Mouse (Mus musculus) thymus, postnatal 14 days (tissue): ENCODE measurements at regions not wholly inside any gene's neighbourhood (a gene's known extent, or its start where the extent isn't known, plus 50 kb on each side); places are given as distances from the start of the nearest gene placed in this dataset.

ENCODE experiments used
- DNase-seq: peaks from one replicate; pipeline ENCODE4 v3.0.0; 2021

- no peak for DNase-seq
These were observed 263.8 kb downstream of the Bcl11a start for GRCm38 (mm10) chr11:24341650-24342049.

GRCm38 (mm10) chr11:24342176-24342575, 264.3 kb downstream of the Bcl11a start:
- no peak for DNase-seq

- DNase-seq = no peak
These were observed 264.9 kb downstream of the Bcl11a start for GRCm38 (mm10) chr11:24342732-24343131.

GRCm38 (mm10) chr11:24347225-24347624, 269.4 kb downstream of the Bcl11a start:
- DNase-seq = no peak

- no peak for DNase-seq
These were observed 270.9 kb downstream of the Bcl11a start for GRCm38 (mm10) chr11:24348741-24349140.

- DNase-seq = no peak
These were observed 272.2 kb downstream of the Bcl11a start for GRCm38 (mm10) chr11:24349967-24350643.

- DNase-seq = no peak
These were observed 273.0 kb downstream of the Bcl11a start for GRCm38 (mm10) chr11:24350839-24351238.

GRCm38 (mm10) chr11:24352071-24352470, 274.2 kb downstream of the Bcl11a start:
- DNase-seq = no peak

GRCm38 (mm10) chr11:24353056-24353455, 275.2 kb downstream of the Bcl11a start:
- DNase-seq = no peak

- no peak for DNase-seq
These were observed 279.5 kb downstream of the Bcl11a start for GRCm38 (mm10) chr11:24357388-24357787.

- no peak for DNase-seq
These were observed 281.2 kb downstream of the Bcl11a start for GRCm38 (mm10) chr11:24359086-24359485.

GRCm38 (mm10) chr11:24361998-24362687, 284.3 kb downstream of the Bcl11a start:
- DNase-seq = no peak

GRCm38 (mm10) chr11:24362688-24363035, 284.8 kb downstream of the Bcl11a start:
- DNase-seq = no peak

- DNase-seq = no peak
These were observed 285.8 kb downstream of the Bcl11a start for GRCm38 (mm10) chr11:24363418-24364364.

GRCm38 (mm10) chr11:24370198-24370860, 292.5 kb downstream of the Bcl11a start:
- no peak for DNase-seq

- DNase-seq = no peak
These were observed 293.2 kb downstream of the Bcl11a start for GRCm38 (mm10) chr11:24370861-24371686.

- DNase-seq = no peak
These were observed 293.8 kb downstream of the Bcl11a start for GRCm38 (mm10) chr11:24371687-24371950.

- no peak for DNase-seq
These were observed 294.1 kb downstream of the Bcl11a start for GRCm38 (mm10) chr11:24371963-24372362.

GRCm38 (mm10) chr11:24372616-24373015, 294.8 kb downstream of the Bcl11a start:
- no peak for DNase-seq

- DNase-seq = no peak
These were observed 295.4 kb downstream of the Bcl11a start for GRCm38 (mm10) chr11:24373301-24373700.

- no peak for DNase-seq
These were observed 299.7 kb downstream of the Bcl11a start for GRCm38 (mm10) chr11:24377530-24377929.

- DNase-seq = no peak
These were observed 312.7 kb downstream of the Bcl11a start for GRCm38 (mm10) chr11:24390578-24390977.
